Mouse (Mus musculus): ENCODE results near the gene Nme7. TPM values are rescaled to one million over a fixed set of nuclear protein-coding genes. Genes with fewer than 3 reads are reported as not detected.

The Nme7 gene
- polyA plus RNA-seq, 1 experiment from 2014 or later, result 11.3 TPM

DNA sequence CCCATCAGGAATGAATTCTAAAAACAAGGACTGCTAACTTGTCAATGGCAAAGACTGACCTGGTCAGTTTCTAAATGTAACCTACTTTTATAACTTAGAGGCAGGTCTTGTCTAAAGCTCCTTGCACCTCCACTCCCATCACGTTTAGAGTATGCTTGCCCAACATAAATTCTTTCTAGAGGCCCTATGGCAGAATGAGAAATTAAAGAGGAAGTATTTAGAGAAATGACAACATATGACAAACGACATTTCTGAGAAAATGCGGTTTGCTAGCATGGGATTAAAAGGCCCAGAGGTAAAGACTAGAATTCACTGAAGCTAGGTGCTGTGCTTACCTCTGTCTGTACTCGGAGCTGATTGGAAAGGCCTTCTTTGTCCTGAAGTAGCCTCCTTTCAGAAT lies 2.0 kb upstream of the Nme7 start:
- peaks cover 31% of the 10 kb centered on the region for H3K36me3 ChIP-seq (ENCODE audit: inconsistent target)
- H3K27ac ChIP-seq, result no peak overlapping the region
- peaks cover 34% of the 10 kb centered on the region for H3K79me2 ChIP-seq (ENCODE audit: inconsistent target)
- no peak overlapping the region for H3K4me3 ChIP-seq (ENCODE audit: inconsistent target)
- WGBS (ENCODE audit: missing documents), result 8% methylated on average over 4 of the region's 4 CpGs

DNA sequence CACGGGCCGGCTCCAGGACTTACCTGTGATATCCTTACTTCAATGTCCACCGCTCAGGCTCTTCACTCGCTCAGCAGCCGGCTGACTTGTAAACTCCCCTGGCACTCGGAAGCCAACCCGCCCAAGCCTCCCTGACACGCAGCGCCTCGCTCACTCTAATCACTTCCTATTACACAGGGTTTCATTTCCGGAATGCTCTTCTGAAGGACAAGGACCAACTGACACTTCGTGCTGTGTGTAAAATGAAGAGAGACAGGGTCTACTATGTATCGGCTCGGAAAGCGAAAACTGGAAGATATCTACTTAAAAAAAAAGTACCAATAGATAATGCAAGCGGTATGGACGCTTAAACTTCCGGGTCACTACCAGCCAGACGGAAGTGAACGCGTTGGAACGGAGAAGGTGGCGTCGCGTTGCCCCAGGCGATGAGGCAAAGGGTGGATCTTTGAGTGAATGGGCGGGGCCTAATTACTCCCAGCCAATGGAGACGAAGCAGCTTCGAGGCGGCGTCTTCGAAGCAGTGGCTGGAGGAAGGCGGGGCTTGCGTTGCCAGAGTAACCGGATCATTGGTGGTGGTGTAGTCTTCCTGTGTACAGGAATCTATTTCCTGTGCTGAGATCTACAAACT lies 3.3 kb downstream of the Nme7 start, which contains the start of gene Blzf1:
TSS of gene Blzf1 (minus strand) at position 366 of the 628 bp plus-strand sequence.
- WGBS (ENCODE audit: missing documents), result 1% methylated on average over 35 of the region's 35 CpGs
- Histone ChIP-seq H3K79me2 (ENCODE audit: inconsistent target) (peaks cover 34% of the 10 kb centered on the region), H3K4me3 (ENCODE audit: inconsistent target) (peak within 1 kb of the TSS; percentile 96), H3K36me3 (ENCODE audit: inconsistent target) (peaks cover 3% of the 10 kb centered on the region; the same call in 1 of the 2 replicates), H3K27ac (peak within 1 kb of the TSS; percentile 76)

DNA sequence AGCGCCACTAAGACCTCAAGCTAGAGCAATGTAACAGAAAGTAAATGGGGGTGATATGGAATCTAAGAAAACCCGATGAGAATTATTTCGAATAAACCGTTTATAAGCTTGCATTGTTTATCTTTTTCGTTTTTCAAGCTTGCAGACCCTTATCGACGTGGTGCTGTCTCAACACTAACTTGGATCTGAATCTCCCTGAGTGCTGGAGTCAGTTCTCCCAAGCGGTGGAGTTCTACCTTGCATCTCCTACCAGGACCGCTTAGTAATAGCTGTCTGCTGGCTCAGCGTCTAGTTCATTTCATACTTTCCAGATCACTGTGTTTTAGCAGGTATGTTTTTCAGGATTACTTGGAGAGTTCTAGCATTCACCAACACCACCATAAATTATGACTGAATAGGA lies 4.0 kb downstream of the Nme7 start:
- WGBS (ENCODE audit: missing documents), result 11% methylated on average over 10 of the region's 10 CpGs
- Histone ChIP-seq H3K36me3 (ENCODE audit: inconsistent target) (peaks cover 3% of the 10 kb centered on the region; the same call in 1 of the 2 replicates), H3K27ac (peak overlapping the region; percentile 76), H3K4me3 (ENCODE audit: inconsistent target) (peak overlapping the region; percentile 96), H3K79me2 (ENCODE audit: inconsistent target) (peaks cover 34% of the 10 kb centered on the region)

DNA sequence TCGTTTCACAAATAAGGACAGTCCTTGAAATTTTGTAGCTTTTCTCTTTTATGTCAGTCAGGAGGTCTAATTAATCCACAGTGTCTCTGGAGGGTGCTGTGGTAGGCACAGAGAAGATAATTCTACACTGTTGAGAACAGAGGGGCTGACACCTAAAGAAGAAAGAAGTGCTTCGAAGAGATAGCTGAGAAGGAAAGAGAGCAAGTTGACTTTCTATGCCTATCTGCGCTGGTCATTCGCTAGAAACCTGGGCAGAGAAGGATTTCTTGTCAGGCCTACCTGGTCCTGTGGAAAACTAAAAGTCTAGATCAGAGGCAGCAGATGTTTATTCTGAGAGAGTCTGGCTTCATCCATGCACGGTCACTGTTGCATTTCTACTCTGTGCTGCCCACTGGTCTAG lies 10.2 kb downstream of the Nme7 start:
- no peaks in the 10 kb centered on the region for H3K36me3 ChIP-seq (ENCODE audit: inconsistent target)

DNA sequence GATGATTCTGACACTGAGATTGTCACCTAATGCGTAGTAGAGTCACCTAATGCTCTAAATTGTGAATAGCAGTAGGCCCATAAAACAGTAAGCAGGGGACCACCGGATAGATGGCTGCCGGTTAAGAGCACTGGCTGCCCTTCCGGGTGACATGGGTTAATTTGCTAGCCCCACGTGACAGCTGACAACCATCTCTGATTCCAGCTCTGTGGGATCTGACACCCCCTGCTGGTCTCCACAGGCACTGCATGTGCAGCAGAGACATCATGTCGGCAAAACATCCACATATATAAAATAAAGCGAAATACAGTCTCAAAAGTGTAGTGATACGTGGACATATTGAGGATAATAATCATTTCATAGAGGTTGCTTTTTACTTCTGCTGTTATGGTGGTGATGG lies 11.3 kb downstream of the Nme7 start:
- Histone ChIP-seq H3K4me3 (ENCODE audit: inconsistent target) (no peak overlapping the region), H3K36me3 (ENCODE audit: inconsistent target) (no peaks in the 10 kb centered on the region), H3K79me2 (ENCODE audit: inconsistent target) (no peaks in the 10 kb centered on the region), H3K27ac (no peak overlapping the region)
- WGBS (ENCODE audit: missing documents), result 91% methylated on average over 7 of the region's 8 CpGs

More for the DNA sequence above, 10.2 kb downstream of the Nme7 start:
- 92% methylated on average over 5 of the region's 5 CpGs for WGBS (ENCODE audit: missing documents)
- no peak overlapping the region for H3K4me3 ChIP-seq (ENCODE audit: inconsistent target)
- no peaks in the 10 kb centered on the region for H3K79me2 ChIP-seq (ENCODE audit: inconsistent target)
- no peak overlapping the region for H3K27ac ChIP-seq

DNA sequence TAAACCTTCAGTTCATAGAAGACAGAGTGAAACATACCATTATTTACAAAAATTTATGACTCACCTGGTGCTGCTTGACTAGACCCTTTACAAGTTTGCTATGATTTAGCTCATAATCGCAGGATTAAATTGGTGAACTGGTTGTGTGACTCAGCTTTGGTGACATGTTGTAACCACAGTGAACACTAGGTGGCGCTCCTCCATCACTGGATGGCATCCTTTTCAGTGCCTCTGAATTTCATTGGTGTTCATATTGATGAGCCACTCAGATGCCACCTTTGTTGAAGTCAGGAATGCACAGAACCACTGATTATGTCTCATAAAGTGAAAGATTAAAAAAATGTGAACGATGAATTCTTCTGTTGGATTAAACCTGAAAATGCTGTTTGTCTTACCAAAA lies 12.8 kb downstream of the Nme7 start:
- Histone ChIP-seq H3K27ac (no peak overlapping the region), H3K79me2 (ENCODE audit: inconsistent target) (no peaks in the 10 kb centered on the region), H3K4me3 (ENCODE audit: inconsistent target) (no peak overlapping the region), H3K36me3 (ENCODE audit: inconsistent target) (no peaks in the 10 kb centered on the region)
- WGBS (ENCODE audit: missing documents), result 25% methylated on average over 3 of the region's 3 CpGs

DNA sequence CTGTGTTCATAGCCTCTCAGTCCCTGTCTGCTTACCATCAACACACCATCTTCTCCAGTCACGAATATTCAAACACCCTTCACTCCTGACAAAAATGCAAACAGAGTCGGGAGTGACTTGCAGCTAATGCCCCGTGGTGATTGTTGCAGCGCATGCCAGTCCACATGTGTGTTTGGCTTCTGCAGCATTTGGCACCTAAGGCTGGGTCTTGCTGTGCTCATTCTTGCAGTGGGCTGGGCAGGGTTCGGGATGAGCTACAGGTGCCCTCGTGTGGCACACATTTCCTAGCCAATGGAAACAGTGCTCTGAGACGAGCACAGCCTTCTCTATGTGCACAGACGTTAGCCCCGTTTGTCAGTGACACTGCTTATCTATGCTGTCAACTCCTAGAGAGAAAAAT lies 13.3 kb downstream of the Nme7 start:
- Histone ChIP-seq H3K79me2 (ENCODE audit: inconsistent target) (no peaks in the 10 kb centered on the region), H3K4me3 (ENCODE audit: inconsistent target) (no peak overlapping the region), H3K27ac (no peak overlapping the region), H3K36me3 (ENCODE audit: inconsistent target) (no peaks in the 10 kb centered on the region)
- 87% methylated on average over 9 of the region's 9 CpGs for WGBS (ENCODE audit: missing documents)

DNA sequence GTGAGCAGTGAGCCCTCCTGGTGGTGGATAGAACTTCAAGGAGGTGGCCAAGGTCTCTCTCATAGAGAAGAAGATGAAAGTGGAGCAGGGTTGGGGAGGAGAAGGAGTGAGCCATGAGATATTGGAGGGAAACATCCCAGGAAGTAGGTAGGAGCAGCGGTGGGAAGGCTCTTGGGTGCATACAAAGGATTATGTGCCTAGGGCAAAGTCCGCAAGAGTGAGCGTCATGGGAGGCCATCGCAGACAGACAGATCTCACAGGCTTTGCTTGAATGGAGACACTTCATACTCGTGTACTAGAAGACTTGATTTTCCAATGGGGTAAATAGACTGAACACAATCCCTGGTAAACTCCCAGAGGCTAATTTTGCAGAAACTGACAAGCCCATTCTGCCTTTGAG lies 14.6 kb downstream of the Nme7 start:
- Histone ChIP-seq H3K4me3 (ENCODE audit: inconsistent target) (no peak overlapping the region), H3K36me3 (ENCODE audit: inconsistent target) (no peaks in the 10 kb centered on the region), H3K27ac (no peak overlapping the region), H3K79me2 (ENCODE audit: inconsistent target) (no peaks in the 10 kb centered on the region)
- WGBS (ENCODE audit: missing documents), result 97% methylated on average over 5 of the region's 5 CpGs

DNA sequence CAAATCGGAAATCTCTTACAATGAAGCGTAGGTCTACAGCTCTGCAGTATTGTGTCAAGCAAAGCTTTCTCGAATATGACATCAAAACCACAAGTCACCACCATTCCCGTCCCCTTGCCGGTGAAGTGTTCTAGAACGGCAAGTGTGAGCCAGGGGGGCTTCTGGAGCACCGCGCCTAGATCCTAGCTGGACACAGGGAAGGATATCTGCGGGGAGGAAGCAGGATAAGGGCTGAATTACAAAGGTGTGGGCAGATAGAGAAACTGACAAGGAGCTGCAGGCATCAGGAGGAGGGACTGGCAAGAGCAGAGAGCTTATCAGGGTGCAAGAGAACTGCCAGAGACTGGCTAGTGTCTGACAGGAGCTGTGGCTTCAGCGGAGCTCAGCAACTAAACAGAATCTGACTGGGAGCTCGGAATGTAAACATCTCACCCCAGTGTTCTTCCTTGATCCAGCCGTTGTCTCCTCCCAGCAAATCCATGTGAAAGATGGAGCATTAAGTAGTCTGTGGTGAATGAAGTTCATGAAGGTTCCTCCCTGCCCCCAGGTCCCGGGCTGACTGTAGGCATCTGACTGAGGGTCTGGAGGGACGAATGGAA lies 15.7 kb downstream of the Nme7 start:
- H3K4me3 ChIP-seq (ENCODE audit: inconsistent target), result no peak overlapping the region
- WGBS (ENCODE audit: missing documents), result 96% methylated on average over 14 of the region's 14 CpGs
- no peaks in the 10 kb centered on the region for H3K79me2 ChIP-seq (ENCODE audit: inconsistent target)
- no peak overlapping the region for H3K27ac ChIP-seq
- H3K36me3 ChIP-seq (ENCODE audit: inconsistent target), result no peaks in the 10 kb centered on the region

DNA sequence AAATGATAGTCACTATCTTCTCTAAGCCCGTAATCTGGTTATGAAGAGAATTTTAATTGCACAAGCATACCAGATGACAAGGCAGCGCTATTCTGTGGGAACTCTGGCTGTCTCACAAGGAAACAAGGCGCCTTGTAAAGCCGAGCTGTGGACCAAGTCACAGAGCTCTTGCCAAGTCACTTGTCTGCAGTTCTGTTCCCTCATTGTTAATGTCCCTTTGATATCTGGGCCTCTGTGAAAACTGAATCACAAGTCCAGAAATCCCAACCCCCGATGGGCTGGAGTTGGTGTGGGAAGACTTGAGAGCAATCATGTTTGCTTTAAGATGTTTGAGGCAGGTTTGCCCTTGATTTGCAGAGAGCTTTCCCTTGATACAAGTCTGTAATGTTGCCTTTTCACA lies 16.8 kb downstream of the Nme7 start:
- 94% methylated on average over 5 of the region's 5 CpGs for WGBS (ENCODE audit: missing documents)
- H3K4me3 ChIP-seq (ENCODE audit: inconsistent target), result no peak overlapping the region
- H3K36me3 ChIP-seq (ENCODE audit: inconsistent target), result no peaks in the 10 kb centered on the region
- no peak overlapping the region for H3K27ac ChIP-seq
- no peaks in the 10 kb centered on the region for H3K79me2 ChIP-seq (ENCODE audit: inconsistent target)

DNA sequence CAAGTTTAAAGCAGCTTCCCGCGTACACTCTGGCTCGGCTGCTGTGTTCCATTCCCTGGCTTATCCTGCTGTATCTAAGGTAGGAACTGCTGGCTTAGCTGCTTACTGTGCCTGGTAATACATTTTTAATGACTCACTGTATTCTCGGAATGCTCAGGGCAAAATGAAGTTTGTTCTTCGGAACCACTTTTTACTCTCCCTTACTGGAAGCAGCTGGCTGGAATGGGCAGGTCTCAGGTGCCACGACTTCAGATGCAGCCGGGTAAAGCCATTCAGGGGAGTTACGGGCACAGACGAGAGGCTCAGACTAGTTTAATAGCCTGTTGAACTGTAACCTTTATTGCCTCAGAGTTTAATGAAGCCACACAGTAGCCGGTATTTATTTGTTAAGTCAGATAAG lies 17.5 kb downstream of the Nme7 start:
- Histone ChIP-seq H3K4me3 (ENCODE audit: inconsistent target) (no peak overlapping the region), H3K36me3 (ENCODE audit: inconsistent target) (no peaks in the 10 kb centered on the region), H3K79me2 (ENCODE audit: inconsistent target) (no peaks in the 10 kb centered on the region), H3K27ac (no peak overlapping the region)
- WGBS (ENCODE audit: missing documents), result 93% methylated on average over 10 of the region's 10 CpGs

DNA sequence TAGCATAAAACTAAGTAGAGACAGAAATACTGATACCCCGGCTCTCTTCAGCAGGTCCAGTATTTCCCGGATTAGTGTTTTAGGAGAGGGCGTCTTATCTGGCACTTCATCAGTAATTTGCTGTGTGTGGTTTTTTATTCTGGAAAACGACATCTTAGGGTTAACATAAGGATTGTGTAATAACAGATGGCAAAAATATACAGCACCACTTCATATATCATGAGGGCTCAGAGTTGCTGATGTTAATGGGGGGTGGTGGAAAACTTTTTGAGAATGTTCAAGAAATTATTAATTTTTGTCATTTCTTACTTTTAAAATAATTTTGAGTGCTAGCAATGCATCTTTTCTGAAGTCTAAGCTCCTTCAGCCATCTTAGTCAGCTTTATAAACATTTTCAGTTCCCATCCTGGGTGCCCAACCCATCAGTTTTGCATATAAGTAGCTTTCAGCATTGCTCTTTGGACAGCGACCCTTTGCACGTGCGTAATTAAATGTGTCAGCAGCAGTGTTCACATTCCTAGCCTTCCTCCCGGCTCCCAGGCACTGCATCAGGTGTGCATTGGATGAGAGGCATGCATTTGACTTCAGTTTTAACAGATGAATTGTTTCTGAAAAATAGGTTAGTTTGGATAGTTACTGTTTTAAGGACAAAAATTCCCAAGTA lies 19.2 kb downstream of the Nme7 start:
- WGBS (ENCODE audit: missing documents), result 90% methylated on average over 6 of the region's 8 CpGs
- no peak overlapping the region for H3K4me3 ChIP-seq (ENCODE audit: inconsistent target)

DNA sequence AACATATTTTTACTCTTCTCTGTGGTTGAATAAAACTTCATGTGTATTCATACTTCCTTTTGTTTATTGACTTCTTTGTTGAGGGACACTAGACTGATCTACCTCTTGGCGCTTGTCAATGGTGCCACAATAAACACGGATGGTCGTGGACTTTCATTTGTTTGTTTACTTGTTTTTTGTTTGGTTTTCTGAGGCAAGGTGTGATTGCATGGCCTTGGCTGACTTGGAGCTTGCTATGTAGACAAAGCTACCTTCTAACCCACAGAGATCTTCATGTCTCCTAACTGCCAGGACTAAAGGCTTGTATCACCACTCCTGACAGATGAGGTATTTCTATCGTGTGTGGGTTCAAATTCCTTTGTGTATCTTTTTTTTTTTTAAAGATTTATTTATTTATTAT lies 20.3 kb downstream of the Nme7 start:
- Histone ChIP-seq H3K79me2 (ENCODE audit: inconsistent target) (no peaks in the 10 kb centered on the region), H3K4me3 (ENCODE audit: inconsistent target) (no peak overlapping the region), H3K36me3 (ENCODE audit: inconsistent target) (no peaks in the 10 kb centered on the region), H3K27ac (no peak overlapping the region)
- WGBS (ENCODE audit: missing documents), result 95% methylated on average over 4 of the region's 4 CpGs

More for the DNA sequence above, 19.2 kb downstream of the Nme7 start:
- no peaks in the 10 kb centered on the region for H3K79me2 ChIP-seq (ENCODE audit: inconsistent target)
- no peaks in the 10 kb centered on the region for H3K36me3 ChIP-seq (ENCODE audit: inconsistent target)
- H3K27ac ChIP-seq, result no peak overlapping the region

DNA sequence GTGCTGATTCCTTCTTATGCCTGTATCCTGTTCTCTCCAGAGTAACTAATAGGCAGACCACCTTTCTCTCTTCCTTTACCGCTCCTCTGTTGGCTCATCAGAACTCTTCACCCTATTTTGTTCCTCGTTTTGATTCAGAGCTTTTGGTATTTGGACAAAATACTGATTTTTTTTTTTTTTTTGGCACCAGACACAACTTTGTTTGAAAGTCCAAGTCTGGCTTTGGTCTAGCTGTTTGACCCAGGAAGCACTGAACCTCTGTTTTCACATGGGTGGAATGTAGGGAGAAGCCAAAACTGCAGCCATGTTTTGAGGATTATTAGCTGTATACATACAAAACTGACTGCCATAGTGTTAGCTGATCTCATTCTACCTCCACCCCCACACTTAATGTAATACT lies 21.0 kb downstream of the Nme7 start:
- H3K36me3 ChIP-seq (ENCODE audit: inconsistent target), result no peaks in the 10 kb centered on the region
- H3K27ac ChIP-seq, result no peak overlapping the region
- WGBS (ENCODE audit: missing documents), result 86% methylated on average over 2 of the region's 2 CpGs
- H3K79me2 ChIP-seq (ENCODE audit: inconsistent target), result no peaks in the 10 kb centered on the region
- H3K4me3 ChIP-seq (ENCODE audit: inconsistent target), result no peak overlapping the region

DNA sequence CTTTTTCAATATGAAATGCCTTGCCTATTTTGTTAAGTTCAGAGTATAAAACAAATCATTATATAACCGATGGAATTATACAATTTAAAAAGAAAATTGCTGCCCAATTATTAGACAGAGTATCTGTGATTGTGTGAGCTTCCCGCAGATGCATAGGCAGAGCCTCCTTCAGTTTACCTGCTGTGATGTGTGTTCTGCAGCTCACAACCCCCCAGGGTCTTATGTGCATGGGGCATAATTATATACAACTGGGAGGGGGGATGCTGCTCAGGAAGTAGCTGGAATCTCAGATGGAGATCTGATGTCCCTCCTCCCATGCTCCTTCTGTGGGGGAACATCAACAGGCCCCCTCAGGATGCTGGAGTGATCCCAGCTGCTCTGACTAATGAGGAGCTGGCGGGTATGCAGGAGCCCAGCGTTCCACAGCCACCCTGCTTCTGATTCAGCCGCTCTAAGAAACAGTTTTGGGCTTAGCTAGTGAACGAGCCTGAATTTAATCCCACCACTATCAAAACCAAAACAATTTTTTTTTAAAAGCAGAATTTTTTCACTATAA lies 22.8 kb downstream of the Nme7 start:
- Histone ChIP-seq H3K36me3 (ENCODE audit: inconsistent target) (no peaks in the 10 kb centered on the region), H3K27ac (no peak overlapping the region), H3K4me3 (ENCODE audit: inconsistent target) (no peak overlapping the region), H3K79me2 (ENCODE audit: inconsistent target) (no peaks in the 10 kb centered on the region)
- 94% methylated on average over 6 of the region's 6 CpGs for WGBS (ENCODE audit: missing documents)

Measured in macrophage (primary cell).